Mouse (Mus musculus): Measurements from ENCODE around the gene Spdya. TPM values are rescaled to one million over a fixed set of nuclear protein-coding genes. Genes with fewer than 3 reads are reported as not detected.

The Spdya gene
- total and polyA plus RNA-seq, 2 experiments from 2014 or later, result 0.27 TPM; not detected in 1

DNA sequence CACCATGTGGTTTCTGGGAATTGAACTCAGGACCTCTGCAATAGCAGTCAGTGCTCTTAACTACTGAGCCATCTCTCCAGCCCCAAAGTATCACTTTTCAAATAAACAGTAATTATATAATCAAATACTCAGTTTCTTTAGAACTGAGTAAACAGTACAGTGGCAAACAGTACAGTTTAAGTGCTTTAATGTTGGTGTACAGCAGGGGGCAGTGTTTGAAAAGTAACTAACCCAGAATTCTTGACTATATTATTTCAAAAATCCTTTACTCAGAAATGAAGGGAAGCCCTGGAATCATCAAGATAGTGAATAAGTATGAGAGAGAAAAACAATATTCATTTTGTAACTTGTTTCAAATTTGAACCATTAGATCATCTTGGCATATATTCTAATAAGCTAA, 9.8 kb downstream of the Spdya start:
- DNase-seq (ENCODE audit: low spot score) (no peak), ATAC-seq (ENCODE audit: insufficient read depth, low read depth) (no peak)
- Histone ChIP-seq H3K27me3 (ENCODE audit: control insufficient read depth, insufficient read depth, low read length) (no peaks in the 10 kb centered on the region), H3K4me2 (ENCODE audit: low read depth, low read length) (no peak overlapping the region), H3K9ac (replicated peaks; ENCODE audit: low read depth, low read length) (no peak overlapping the region), H3K27ac (ENCODE audit: low read depth) (no peak overlapping the region), H3K9me3 (replicated peaks; ENCODE audit: control insufficient read depth, low read length) (no peaks in the 10 kb centered on the region), H3K36me3 (replicated peaks; ENCODE audit: control insufficient read depth, insufficient read depth, low read length) (no peaks in the 10 kb centered on the region), H3K4me3 (ENCODE audit: low read depth, low read length) (no peak overlapping the region), H3K4me1 (ENCODE audit: control insufficient read depth, insufficient read depth) (no peaks in the 10 kb centered on the region)
- TF ChIP-seq EP300 (IDR thresholded peaks at IDR 0.05; ENCODE audit: low read depth) (no peak), CTCF (IDR thresholded peaks at IDR 0.05; ENCODE audit: low read depth) (peak; percentile 56)

- Histone ChIP-seq H3K4me2 (ENCODE audit: low read depth, low read length) (no peak overlapping the region), H3K4me1 (ENCODE audit: control insufficient read depth, insufficient read depth) (no peaks in the 10 kb centered on the region), H3K9ac (replicated peaks; ENCODE audit: low read depth, low read length) (no peak overlapping the region), H3K36me3 (replicated peaks; ENCODE audit: control insufficient read depth, insufficient read depth, low read length) (no peaks in the 10 kb centered on the region), H3K27ac (ENCODE audit: low read depth) (no peak overlapping the region), H3K9me3 (replicated peaks; ENCODE audit: control insufficient read depth, low read length) (no peaks in the 10 kb centered on the region), H3K4me3 (ENCODE audit: low read depth, low read length) (no peak overlapping the region), H3K27me3 (ENCODE audit: control insufficient read depth, insufficient read depth, low read length) (no peaks in the 10 kb centered on the region)
- DNase-seq (ENCODE audit: low spot score) (no peak), ATAC-seq (ENCODE audit: insufficient read depth, low read depth) (no peak)
- TF ChIP-seq CTCF (IDR thresholded peaks at IDR 0.05; ENCODE audit: low read depth), result no peak
- no peak for TF ChIP-seq EP300 (IDR thresholded peaks at IDR 0.05; ENCODE audit: low read depth)
- 79% methylated on average over 1 of the region's 1 CpGs for WGBS
These were observed 27.4 kb downstream of the Spdya start for GRCm38 (mm10) chr17:71579176-71579705.

DNA sequence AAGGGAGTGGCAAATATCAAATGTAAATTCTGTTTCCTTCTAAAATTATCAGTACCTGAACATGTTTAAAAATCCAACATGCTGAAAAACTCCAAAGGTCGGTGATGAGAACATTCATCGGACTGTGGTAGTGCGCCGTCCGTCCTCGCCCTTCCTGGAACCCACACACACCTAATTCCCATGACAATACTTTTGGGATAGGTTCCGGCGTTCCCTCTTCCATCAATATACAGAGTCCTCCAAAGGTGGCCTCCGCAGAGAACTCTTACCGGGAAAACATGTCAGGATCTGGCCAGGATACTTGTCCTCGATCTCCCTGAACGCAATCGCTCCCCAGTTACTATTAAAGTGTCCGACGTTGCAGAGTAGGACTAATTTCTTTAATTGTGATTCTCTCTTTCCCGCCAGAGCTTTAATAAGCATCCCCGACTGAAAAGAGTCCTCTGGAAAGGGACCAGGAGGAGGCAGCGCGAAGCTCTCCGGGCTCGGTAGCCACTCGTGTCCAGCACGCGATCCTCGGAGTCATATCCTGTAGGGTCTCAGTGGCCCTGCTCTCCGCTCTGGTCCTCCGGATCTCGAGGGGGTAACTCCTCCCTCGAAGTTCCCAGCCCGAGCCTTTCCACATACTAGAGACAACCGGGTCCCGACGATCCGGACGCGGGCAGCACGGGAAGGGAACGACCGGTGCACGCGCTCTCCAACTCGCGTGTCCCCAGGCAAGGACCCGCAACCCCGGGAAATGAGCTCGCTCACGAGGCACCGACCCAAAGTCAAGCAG, 46.2 kb downstream of the Spdya start:
- H3K9ac ChIP-seq (replicated peaks; ENCODE audit: low read depth, low read length), result peak overlapping the region; percentile 57
- H3K9me3 ChIP-seq (replicated peaks; ENCODE audit: control insufficient read depth, low read length), result no peaks in the 10 kb centered on the region
- peak overlapping the region; percentile 90 for H3K4me2 ChIP-seq (ENCODE audit: low read depth, low read length)
- ATAC-seq (ENCODE audit: insufficient read depth, low read depth), result peak; percentile 74
- TF ChIP-seq CTCF (IDR thresholded peaks at IDR 0.05; ENCODE audit: low read depth) (no peak), EP300 (IDR thresholded peaks at IDR 0.05; ENCODE audit: low read depth) (no peak)
- H3K27me3 ChIP-seq (ENCODE audit: control insufficient read depth, insufficient read depth, low read length), result no peaks in the 10 kb centered on the region
- peak overlapping the region; percentile 68 for H3K4me3 ChIP-seq (ENCODE audit: low read depth, low read length)
- DNase-seq (ENCODE audit: low spot score), result peak; percentile 17
- WGBS, result under 1% methylated on average over 48 of the region's 48 CpGs
- peaks cover 13% of the 10 kb centered on the region for H3K4me1 ChIP-seq (ENCODE audit: control insufficient read depth, insufficient read depth)
- H3K36me3 ChIP-seq (replicated peaks; ENCODE audit: control insufficient read depth, insufficient read depth, low read length), result no peaks in the 10 kb centered on the region; the same call in 1 of the 2 replicates
- peak overlapping the region; percentile 72 for H3K27ac ChIP-seq (ENCODE audit: low read depth)

DNA sequence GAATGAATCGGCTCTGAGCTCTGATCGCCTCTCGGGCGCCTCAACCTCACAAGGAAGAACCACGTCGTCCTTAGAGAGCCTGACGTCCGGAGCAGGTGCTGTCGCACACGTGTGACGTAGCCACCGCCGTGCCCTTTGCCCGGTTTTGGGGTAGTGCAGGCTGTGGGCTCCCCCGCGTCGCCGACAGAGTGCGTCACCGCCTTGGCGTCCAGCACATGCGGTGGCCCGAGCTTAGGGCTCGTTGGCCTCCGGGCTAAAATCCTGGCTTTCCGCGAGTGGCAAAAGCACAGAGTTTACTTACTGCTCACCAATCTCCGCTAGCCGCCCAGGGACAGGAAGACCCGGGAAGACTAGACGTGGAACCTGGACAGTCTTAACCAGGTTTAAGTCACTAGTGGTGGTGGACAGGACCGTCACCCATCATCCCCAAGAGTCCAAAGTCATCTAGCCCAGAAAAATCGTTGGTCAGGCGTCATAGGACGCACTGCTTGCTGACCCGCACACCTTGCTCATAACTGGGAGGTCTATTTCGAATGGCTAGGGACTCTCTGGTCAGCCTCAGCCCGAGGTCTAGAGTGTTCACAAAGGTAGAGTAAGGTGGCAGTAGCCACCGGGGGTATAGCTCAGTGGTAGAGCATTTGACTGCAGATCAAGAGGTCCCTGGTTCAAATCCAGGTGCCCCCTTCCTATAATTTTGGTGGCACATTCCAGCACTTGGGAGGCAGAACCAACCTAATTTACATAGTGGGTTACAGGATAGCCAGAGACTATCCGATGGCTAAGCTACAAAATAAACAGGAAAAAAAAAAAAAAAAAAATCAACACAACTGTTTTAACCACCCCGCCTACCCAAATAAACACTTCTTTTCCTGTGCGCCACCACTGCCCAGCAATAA, 47.0 kb downstream of the Spdya start:
- ATAC-seq (ENCODE audit: insufficient read depth, low read depth), result peak; percentile 97
- Histone ChIP-seq H3K27me3 (ENCODE audit: control insufficient read depth, insufficient read depth, low read length) (no peaks in the 10 kb centered on the region), H3K4me1 (ENCODE audit: control insufficient read depth, insufficient read depth) (peaks cover 13% of the 10 kb centered on the region), H3K27ac (ENCODE audit: low read depth) (peak overlapping the region; percentile 72), H3K36me3 (replicated peaks; ENCODE audit: control insufficient read depth, insufficient read depth, low read length) (no peaks in the 10 kb centered on the region), H3K4me3 (ENCODE audit: low read depth, low read length) (peak overlapping the region; percentile 68), H3K9ac (replicated peaks; ENCODE audit: low read depth, low read length) (peak overlapping the region; percentile 57), H3K4me2 (ENCODE audit: low read depth, low read length) (peak overlapping the region; percentile 90), H3K9me3 (replicated peaks; ENCODE audit: control insufficient read depth, low read length) (no peaks in the 10 kb centered on the region)
- TF ChIP-seq CTCF (IDR thresholded peaks at IDR 0.05; ENCODE audit: low read depth) (no peak), EP300 (IDR thresholded peaks at IDR 0.05; ENCODE audit: low read depth) (no peak)
- WGBS, result 5% methylated on average over 42 of the region's 42 CpGs
- peak; percentile 86 for DNase-seq (ENCODE audit: low spot score)

DNA sequence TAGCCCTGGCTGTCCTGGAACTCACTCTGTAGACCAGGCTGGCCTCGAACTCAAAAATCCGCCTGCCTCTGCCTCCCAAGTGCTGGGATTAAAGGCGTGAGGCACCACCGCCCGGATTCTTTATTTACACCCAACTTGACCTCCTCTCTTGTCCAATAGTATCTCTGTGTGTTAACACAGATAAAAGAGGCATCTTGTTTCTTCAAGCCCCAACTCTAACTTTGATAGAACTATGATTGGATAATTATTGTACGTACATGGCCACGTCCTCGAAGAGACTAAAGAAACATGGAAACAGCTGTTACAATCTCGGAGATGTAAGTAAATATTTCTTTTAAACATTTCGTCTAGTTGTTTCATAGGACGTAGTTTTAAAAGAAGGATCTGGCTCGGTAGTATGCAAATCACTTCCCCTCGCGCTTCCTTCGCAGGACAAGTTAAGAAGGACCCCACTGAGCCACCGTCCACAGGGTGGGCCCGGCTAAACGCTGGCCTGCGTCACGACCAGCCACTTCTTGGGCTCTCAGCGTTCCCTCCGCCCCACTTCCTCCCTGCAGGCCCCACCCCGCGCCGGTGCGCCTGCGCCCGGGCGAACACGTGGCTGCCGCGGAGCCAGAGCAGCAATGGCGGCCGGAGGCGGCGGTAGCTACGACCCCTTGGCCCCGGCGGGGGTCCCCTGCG, 63.9 kb downstream of the Spdya start, which contains the start of gene Wdr43:
TSS of gene Wdr43 (plus strand) at position 258 of the 681 bp plus-strand sequence.
- no peaks in the 10 kb centered on the region for H3K9me3 ChIP-seq (replicated peaks; ENCODE audit: control insufficient read depth, low read length)
- H3K9ac ChIP-seq (replicated peaks; ENCODE audit: low read depth, low read length), result peak within 1 kb of the TSS; percentile 84
- peak; percentile 100 for ATAC-seq (ENCODE audit: insufficient read depth, low read depth)
- H3K4me3 ChIP-seq (ENCODE audit: low read depth, low read length), result peak within 1 kb of the TSS; percentile 92
- H3K27ac ChIP-seq (ENCODE audit: low read depth), result peak within 1 kb of the TSS; percentile 40
- H3K36me3 ChIP-seq (replicated peaks; ENCODE audit: control insufficient read depth, insufficient read depth, low read length), result 0 out of 2 replicates have a peak, but pooled peaks cover 4% of the 10 kb centered on the region
- H3K4me2 ChIP-seq (ENCODE audit: low read depth, low read length), result peak within 1 kb of the TSS; percentile 77
- H3K4me1 ChIP-seq (ENCODE audit: control insufficient read depth, insufficient read depth), result peaks cover 17% of the 10 kb centered on the region
- no peaks in the 10 kb centered on the region for H3K27me3 ChIP-seq (ENCODE audit: control insufficient read depth, insufficient read depth, low read length)
- WGBS, result 5% methylated on average over 40 of the region's 40 CpGs
- TF ChIP-seq EP300 (IDR thresholded peaks at IDR 0.05; ENCODE audit: low read depth) (no peak), CTCF (IDR thresholded peaks at IDR 0.05; ENCODE audit: low read depth) (no peak)
- DNase-seq (ENCODE audit: low spot score), result peak; percentile 99

All from heart, postnatal 0 days (tissue).